Mouse (Mus musculus) myocyte (in vitro differentiated cells): ENCODE measurements around the gene Frmd8.

ENCODE experiments used
- E2F4 ChIP-seq: IDR thresholded peaks from one replicate; pipeline ENCODE4 v1.6.1; 2011; ENCODE audit warnings: mild to moderate bottlenecking, control low read depth, moderate library complexity; ENCODE audit not compliant: insufficient read depth
- POLR2A ChIP-seq: IDR thresholded peaks from one replicate; pipeline ENCODE4 v1.6.1; 2011; ENCODE audit warnings: low read depth, mild to moderate bottlenecking, control low read depth, moderate library complexity; ENCODE audit not compliant: insufficient read length
- POLR2AphosphoS2 ChIP-seq: IDR thresholded peaks from one replicate; pipeline ENCODE4 v1.6.1; 2011; ENCODE audit warnings: low read depth, control low read depth; ENCODE audit not compliant: insufficient read length

GRCm38 (mm10) chr19:5824826-5825617, 50.1 kb downstream of the Frmd8 start:
- TF ChIP-seq E2F4 (no peak), POLR2A (peak; percentile 51), POLR2AphosphoS2 (peak; percentile 92)
